Mouse (Mus musculus) fibroblast of lung, adult 2 months (primary cell): ENCODE data around the gene Ptprf.

Source experiments
- DNase-seq: peaks from one replicate; pipeline ENCODE4 v3.0.0-alpha.2; 2011; ENCODE audit warnings: low read depth

The Ptprf gene

DNA sequence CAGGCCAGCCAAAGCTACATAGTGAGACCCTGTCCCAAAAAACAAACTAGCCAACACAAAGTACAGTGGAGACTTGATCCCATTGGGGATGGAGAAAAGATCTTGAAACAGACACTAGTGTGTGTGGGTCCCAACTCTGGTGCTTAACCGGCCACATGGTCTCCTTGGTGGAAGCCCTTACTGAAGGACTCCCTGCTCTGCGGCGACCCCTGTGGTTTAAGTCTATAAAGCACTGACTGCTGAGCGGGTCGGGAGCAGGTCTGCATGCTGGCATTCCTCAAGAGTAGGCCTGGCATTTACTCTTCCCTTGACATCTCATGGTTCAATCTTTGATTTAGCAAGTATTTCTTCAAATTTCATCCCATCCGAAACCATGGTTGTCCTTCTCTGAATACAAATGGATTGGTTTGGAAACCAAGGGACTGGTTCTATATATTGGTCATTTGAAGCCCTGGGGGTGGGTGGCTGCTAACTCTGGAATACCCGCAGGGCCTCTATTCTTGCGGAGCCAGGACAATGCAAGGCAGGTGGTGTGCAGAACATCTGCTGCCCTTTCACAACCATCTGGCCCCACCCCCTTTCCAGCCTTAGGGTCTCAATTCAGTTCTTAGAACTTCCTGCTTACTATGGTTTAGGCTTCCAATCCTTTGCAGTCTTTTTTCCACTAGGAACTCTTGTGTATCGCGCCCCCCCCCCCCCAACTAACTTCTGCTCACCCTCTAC lies 84.1 kb downstream of the Ptprf start:
- DNase-seq = no peak

DNA sequence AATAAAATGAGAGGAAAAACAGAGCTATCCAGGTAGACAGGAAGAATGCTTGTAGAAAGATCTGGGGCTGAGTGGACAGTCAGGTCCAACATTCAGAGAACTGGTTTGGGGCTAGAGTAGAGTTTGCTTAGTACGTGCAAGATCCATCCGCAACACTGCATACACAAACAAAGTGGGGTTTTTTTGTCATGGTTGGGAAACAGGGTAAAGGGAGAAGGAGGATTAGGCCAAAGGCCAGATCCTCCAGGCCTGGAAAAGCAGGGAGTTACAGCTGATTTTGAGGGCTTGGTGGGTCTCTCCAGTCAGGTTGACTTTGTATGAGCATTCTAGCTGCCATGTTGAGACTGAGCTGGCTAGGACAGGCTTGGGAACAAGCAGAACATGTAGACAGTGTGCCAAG lies 85.3 kb downstream of the Ptprf start:
- no peak for DNase-seq

DNA sequence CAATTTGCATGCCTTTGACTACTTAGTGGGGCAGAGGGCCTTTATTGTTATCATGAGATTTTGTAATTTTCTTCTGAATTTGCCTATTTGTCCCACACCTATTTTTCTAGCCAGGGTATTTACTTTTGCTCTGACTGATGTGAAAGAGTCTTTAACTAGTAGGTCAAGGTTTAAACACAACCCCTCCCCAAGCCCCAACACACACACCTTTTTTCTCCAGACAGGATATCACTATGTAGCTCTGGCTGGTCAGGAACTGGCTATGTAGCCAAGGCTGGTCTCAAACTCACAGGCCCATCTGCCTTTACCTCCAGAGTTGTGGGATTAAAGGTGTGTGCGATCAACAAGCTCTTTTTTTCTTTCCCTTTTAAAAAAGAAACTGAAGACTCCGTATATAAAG lies 92.1 kb downstream of the Ptprf start:
- no peak for DNase-seq

DNA sequence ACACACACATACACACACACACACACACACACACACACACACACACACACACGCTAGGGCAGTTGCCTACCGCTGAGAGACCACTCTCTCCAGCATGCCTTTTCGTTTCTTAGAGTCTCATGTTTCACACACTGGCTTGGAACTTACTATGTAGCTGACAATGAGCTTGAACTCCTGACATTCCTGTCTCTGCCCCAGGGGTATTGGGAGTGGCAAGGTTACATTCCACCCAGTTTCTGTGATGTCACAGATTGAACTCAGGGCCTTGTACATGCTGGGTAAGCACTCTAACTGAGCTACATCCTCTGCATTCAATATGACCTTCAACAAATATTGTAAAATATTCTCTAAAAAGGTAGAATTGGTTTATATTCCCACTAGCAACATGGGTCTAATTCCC lies 92.6 kb downstream of the Ptprf start:
- no peak for DNase-seq

DNA sequence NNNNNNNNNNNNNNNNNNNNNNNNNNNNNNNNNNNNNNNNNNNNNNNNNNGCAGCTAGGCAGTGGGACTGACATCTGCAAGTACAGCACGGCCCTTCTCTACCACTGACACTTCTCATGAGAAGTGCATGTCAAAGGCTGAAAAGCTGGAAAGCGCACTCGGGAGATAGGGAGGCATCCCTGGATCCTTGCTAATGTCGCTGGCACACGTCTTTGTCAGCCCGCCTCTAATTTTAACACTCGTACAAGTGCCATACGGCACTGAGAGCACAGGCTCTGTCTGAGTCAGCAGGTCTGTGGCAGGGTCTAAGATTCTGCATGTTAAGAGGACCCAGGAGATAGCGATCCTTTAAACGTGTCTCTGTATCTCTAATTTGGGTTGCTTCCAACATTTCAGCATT lies 95.0 kb downstream of the Ptprf start:
- no peak for DNase-seq

DNA sequence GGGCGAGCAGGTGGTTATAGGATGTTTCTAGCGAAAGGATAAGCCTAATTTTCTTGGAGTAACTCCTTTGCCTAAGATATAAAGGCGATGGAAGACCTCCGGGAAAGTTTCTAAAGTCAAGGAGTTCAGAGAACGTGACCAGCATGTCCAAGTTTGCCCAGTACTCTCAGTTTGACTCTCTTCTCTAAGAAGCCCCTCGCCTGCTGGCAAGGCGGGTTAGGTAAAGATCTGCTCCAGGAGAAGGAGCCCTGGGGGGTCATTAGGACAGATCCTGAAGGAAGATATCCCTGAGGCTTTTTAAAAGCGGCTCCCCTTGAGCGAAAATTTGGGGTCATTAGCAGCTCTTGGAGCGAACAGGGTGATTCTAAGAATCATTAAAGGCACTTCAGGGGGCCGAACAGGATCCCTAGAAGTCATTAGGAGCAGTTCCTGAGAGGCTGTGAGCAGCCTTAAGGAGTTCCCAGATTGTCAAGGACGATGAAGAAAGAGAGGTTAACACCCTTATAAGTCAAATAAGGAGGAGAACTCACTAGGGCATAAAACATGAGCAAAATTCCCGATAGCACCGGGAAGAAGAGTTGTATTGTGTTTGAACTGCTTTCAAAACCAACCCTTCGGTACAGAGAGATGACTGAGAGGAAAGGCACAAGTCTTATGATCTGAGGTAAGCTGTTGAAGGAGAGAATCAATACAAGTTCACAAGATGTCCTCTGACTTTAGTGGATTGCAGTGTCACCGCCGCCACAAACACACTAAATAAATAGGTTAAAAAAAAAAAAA lies 110.7 kb downstream of the Ptprf start:
- no peak for DNase-seq

DNA sequence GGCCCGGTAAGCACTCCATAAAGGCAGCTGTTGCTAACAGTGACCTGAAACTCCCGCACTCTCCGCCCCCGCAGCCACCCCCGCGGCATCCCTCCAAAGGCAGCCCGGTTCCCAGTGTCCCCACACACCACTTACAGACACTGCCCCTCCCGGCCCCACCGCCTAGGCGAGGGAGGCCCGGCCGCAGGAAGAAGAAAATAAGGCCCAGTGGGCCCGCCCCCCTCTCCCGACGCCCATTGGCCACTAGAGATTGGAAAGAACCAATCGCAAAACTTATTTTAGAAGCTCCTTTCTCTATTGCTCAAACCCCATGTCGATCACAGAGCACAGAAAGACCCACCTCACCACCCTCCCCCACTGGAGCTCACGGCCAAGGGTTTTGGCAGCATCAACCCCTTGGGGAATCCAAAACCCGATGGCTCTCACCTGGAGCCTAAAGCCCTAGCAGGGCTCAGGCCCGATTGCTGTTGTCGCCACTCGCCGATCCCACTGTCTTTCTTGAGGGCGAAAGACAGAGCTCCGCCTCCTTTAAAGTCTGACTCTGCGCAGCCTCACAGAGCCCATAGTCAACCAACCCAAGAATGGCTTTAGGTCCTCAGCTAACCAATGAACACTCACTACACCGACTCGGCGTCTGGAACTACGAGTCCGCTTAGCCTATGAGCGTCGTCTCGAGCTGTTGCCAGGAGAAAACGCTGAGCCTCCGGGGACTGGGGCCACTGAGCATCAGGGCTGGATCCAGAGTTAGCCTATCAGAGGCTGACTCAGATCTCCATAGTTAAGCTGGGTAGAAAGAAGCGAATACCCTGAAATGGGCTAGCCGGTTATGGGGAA lies 111.5 kb downstream of the Ptprf start, which contains the start of gene Kdm4a:
Gene Kdm4a, minus strand, starts transcription at position 577 of the 834 bp plus-strand sequence.
- peak; percentile 99 for DNase-seq

DNA sequence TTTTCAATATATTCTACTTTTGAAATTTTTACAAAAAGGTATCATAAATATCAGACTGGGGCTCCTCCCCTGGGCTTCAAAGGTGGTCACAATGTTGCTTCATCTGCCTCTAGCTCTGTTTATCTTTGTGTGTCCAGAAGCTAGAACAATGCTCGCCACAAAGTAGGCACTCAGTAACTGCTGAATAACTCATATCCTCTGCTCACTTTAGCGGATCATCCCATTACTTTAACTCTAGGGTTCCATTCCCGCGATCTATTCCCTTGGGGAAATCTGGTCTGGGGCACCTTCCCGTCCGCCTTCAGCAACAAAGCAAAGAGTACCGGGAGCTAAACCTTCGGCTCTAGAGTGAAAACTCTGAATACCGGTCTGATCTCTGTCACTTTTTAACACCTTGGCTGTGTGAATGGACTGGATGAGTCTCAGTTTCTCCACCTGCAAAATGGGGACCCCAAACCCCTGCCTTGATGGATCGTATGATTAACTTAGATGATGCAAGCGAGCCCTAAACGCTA lies 112.2 kb downstream of the Ptprf start:
- no peak for DNase-seq

DNA sequence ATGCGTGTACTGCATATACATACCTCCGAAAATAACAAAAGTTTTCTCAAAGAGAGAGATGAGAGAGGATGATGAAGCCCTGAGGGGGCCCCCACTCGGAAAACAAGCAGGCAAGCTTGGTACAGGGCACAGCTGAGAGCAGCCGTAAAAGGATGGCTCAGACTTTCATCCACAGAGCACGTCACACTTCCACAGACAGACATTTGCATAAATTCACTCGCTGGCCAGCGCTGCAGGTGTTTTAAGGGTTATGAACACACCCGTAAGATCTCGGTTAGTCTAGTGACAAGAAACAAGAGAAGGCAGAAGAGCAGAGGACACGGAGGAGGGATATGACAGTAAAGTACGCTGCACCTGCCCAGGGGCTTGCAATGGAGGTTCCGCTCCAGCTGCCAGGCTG lies 118.7 kb downstream of the Ptprf start:
- no peak for DNase-seq

DNA sequence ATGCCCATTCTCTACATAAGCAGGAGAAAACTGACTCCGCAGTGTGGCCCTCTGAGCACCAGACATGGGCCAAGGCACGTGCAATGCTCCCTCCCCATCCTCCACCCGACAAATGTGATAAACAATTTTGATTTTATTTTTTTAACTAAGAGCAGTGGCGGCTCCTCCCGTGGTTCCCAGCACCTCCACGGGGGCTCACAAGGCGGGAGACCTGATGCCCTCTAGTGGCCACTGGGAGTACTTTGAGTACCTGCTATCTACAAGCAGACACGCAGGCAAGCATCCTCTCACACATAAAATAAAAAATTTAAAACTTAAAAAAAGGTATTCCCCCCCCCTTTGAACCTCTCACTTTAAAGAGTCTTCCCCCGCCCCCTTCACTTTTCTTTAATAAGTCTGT lies 120.2 kb downstream of the Ptprf start:
- no peak for DNase-seq

DNA sequence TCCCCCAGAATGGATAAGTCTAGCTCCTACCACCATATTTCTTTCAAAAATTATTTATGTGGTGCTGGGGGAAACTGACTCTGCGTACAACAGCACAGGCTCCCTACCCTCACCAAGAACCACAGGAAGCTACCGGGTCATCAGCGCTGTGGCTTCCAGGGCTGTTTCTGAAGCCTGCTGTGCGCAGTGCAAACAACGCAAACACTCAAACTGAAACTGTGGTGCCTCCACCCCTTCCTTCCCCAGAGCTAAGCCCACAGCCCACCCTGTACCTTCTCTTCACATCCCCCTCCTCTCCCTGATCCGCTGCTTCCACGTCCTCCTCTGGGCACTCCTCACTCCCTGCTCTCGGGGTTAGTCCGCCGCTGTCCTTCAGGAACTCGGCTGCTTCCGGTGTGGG lies 129.1 kb downstream of the Ptprf start:
- no peak for DNase-seq
